Mouse (Mus musculus) A20 (cell line): ENCODE data around the gene Kank3.

Source experiments
- DNase-seq: peaks from one replicate; pipeline ENCODE4 v3.0.0-alpha.2; 2011; ENCODE audit warnings: low read depth, low spot score

Gene Kank3

DNA sequence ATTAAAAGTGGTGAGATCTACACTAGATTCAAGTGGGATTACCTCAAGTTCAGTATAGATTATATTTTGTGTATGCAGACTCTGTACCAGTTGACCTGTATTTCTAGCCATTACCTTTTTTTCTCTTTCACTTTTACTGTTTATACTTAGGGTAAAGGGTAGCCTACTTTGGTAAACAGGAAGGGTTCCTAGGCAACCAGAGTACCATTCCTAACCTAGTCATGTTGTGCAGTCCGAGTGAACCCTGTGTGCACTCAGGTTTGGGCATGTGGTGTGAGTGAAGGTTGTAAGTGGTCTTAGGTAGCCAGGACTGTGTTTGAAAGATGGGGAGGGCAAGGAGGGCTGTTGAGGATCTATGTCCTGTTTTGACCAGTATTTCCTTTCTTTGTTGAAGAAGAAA, 41.0 kb downstream of the Kank3 start:
- peak; percentile 24 for DNase-seq

DNA sequence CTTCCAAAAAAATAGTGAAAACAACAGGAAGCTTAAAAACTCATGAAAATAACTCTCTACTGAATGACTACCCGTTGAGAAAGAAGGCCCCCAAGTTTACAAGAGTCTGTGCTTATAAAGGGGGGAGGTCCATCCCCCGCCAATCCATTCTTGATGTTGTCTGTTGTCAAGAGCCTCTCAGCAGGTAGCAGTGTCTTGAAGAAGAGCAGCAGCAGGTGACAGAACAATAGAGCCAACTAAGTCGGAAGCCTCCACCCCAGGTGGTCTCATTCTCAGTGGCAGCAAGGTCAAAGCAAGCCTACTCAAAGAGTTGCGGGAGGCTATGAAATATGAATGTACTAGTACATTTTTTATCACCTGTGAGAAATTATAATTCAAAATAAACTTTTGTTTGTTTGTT, 47.5 kb downstream of the Kank3 start:
- DNase-seq, result no peak

DNA sequence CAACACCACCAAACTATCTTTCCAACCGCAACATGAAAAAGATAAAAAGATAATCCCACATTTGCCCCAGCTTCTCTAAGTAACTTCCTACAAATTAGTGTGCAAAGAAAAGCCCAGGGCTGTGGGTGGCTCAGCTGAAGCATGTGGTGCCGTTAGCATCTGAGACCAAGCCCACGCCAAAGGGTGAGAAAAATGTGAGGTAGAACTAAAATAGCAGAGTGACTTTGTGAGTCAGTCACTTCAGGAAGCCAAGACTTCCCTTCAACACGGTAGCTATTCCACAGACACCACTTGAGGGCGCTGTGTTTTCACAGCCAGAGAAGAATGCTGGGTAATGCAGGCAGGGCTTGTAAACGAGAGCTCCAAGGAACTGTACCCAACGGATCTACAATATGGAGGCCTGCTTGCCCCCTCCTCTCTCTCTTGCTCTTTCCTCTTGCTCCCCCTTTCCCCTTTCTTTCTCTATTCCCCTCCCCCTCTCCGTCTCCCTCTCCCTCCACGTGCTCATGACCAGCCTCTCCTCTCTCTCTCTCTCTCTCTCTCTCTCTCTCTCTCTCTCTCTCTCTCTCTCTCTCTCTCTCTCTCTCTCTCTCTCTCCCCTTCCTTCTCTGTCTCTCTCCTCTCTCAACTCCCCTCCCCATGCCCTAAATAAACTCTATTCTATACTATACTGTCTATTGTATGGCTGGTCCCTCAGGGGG, 55.2 kb downstream of the Kank3 start:
- DNase-seq, result peak; percentile 71
